Mouse (Mus musculus) skeletal muscle tissue, adult 2 months (tissue): ENCODE results near the gene Cntnap2.

Experiments used
- DNase-seq: peaks from one replicate; pipeline ENCODE4 v3.0.0-alpha.2; 2012; ENCODE audit warnings: low read depth, low spot score

Gene Cntnap2

DNA sequence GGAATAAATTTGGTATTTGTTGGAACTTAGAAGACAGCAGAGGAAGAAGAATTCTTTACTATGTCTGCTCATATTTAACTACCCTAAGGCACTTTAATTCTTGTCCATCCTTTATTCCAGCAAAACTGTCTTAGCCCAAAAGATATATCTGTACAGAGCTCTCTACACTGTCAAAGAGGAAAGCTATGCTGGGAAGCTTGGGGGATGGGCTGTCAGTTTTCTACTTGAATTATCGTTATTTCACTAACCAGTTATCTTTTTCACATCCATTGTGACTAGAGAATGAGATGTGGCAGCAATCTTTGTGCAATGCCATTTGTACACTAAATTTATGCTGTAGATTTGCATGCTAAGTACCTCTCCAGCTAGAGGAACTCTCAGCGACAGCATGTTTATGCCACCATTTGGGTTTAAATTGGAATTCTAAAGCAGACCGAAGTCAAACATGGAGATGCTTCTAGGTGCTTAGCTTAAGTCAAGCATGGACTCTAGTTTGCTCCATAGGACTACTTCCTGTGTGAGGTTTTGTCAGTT lies 268.9 kb downstream of the Cntnap2 start:
- no peak for DNase-seq

DNA sequence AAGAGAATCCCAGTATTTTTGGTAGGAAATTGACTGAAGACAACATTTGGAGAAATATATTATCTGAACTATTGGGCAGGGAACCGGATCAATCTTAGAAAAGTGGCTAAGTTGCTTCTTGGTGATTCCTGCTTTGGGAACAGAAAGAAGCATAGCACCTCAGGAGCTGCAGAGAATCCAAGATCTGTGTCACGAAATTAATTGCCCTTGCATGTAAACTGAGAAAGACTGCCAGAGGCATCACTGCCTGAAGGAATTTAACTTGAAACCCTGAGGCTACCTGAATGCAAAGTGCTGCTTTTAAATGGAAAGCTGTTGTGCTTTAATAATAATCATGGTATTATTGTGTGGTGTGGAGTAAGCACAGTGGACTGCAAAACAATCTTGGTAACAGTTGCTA lies 286.2 kb downstream of the Cntnap2 start:
- DNase-seq = no peak

DNA sequence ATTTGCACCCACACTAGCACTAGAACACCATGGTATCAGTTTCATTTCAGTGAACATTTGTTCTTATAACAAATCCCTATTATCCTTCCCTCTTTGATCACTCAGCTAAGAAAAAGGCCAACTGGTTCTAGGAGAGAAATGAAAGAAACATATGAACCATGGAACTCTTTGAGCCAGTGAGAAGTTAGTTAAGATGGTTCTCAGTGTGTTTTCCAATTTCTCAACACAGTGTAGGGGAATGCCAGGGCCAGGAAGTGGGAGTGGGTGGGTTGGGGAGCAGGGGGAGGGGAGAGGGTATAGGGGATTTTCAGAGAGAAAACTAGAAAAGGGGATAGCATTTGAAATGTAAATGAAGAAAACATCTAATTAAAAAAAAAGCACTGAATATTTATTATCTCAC lies 286.8 kb downstream of the Cntnap2 start:
- DNase-seq = no peak

DNA sequence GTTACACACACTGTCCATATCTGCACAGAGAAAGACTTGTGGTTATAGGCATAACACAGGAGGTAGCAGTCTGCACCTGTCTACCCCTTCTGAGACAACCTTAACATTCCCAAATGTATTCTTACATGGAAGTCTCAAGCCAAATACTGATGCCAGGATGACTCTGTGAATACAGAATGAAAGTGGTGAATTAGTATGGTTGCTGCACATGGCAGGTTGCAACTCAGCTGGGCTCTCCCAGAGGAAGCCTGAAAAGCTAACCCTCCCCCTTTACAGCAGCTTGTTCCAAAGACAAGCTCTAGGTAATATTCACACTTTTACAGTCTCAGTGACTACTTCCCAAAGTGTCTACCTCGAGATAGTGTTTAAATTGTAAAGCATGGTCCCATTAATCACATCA lies 307.3 kb downstream of the Cntnap2 start:
- DNase-seq = no peak

DNA sequence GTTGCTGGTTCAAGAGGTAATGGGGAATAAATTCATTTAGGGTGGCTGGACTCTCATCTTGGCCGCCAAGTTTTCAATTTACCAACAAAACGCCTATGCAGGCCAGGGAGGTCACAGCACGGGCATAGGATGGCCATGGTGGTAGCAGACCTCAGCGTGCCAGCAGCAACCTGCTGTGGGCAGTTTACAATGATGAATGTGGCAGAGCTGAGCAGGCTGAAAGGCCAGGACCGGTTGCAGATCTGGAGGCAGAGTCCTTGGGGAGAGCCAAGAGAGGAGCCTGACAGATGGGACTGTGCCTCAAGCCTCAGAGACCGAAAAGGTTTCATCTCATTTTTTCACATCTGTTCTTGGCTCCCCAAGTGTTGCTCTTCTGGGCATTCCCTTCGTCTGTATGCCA lies 322.0 kb downstream of the Cntnap2 start:
- DNase-seq = no peak

DNA sequence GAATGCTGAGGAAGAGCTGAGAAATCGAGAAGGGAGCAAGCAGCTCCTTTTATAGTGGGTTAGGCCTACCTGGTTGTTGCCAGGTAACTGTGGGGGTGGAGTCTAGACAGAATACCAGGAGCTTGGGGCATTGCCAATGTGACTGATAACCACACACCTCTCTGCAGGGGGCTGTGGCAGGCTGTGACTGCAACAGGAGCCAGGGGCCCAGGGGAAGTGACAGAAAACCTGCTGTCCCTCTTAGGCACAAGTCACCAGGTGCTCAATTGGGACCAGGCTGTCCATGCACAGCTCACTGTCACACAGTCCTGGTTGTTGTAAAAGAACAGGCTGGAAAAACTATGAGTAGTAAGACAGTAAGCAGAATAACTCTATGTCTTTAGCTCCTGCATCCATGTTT lies 329.9 kb downstream of the Cntnap2 start:
- DNase-seq = no peak

DNA sequence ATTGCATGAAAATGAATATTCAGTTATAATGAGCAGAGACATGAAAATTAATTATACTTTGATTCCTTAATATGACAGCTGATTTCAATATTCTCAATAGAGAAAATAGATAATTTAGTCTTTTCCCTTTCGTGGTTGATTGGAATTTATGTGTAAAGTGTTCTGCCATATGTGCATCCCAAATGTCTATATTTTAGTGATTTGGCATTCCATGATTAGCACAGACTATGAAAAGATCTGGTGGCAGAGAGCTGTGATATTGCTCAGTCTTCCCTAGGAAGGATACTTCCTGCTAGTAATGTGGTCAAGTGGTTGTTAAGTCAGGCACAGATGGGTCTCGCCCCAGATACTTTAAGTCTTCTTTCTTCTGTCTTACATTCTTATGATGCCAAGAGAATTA lies 354.5 kb downstream of the Cntnap2 start:
- DNase-seq = no peak

DNA sequence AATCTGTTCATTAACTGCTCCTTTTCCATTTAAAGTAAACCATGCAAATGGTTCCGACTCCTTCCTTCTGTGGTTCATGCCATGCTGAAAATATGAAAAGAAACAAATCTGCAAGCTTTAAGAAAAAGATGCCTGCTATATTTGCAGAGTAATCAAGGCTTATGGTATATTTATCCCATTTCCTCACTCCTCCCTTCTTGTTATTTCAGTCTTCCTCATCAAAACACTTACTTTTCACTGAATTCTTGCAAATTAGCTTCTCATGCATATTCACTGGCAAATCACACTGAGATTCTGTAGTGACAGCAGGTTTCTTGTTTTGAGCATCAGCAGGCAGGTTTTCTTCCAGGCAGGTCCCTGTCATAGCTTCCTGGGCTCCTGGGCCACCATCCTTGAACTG lies 396.3 kb downstream of the Cntnap2 start:
- no peak for DNase-seq

DNA sequence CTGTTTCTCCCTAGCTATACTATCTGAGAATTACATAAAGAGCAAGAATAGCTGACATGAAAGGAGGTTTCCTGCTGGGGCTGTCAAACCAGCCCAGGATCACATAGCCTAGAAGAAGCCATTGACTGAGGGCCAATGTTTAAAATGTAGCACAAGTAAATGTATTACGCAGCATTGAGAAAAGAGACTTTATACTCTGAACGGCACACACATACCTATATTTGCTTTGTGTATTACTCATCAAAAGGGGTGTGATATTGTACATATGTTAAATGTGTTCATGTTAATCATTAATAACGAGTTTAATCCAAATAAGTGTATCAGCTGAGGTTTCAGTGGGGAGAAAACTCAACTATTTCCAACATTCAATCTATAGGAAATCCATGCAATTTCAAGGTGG lies 459.1 kb downstream of the Cntnap2 start:
- no peak for DNase-seq

DNA sequence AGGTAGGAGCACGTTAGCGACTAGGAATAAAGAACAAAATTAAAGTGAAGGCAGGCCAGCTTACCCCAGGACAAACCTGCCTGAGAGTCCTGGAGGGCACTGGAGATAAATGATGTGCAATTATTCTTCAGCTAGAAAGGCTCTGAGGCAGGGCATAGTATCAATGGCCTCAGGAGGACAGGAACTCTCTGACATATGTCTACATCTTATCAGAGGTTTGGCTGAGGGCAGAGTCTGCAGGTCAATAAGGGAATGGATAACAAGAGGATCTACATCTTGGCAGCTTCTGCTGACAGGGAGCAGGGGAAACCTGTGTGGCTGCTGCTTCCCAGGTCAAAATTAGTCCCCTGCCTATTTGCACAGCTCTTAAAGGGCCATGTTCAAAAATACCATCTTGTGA lies 477.8 kb downstream of the Cntnap2 start:
- DNase-seq = no peak

DNA sequence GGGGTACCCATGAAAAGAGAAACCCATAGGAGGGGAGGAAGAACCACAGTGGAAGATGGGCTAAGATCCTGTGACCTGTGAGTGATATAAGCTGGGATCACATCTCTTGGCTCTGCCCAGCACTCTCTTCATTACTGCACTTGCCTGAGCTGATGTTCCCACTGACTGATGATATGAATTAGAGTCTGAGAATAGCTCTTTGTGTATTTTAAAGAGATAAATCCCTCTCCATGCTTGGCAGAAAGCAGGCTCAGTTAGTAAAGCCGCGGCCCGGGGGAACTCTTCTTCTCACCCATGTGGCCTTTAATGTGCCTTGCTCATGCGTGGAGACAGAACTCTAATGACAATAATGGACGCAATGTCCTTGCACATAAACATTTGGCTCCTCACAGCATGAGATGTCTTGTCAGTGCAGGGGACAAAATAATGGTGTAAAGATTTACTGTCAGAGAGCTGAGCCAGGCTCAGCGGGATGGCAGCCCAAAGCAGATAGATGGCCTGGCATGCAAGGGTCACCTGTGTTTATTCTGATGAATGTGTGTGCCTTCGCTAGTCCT lies 485.2 kb downstream of the Cntnap2 start:
- no peak for DNase-seq

DNA sequence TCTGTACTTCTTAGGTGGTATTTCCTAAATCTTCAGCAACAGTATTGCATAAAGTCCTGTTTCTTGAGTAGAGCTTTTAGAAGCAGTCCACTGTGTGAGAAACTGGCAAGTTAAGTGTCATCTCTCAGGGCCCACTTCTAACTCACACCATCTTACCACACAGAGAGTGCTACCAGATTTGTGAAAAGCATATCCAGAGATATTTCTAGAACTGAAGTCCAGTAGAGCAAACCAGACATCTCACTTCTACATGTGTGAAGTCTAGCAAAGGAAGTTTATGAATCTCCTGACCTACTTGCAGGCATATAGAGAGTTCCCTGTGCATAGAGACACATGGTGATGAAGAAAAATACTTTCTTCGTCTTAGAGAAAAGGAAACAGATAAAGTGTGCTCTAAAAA lies 500.6 kb downstream of the Cntnap2 start:
- no peak for DNase-seq

DNA sequence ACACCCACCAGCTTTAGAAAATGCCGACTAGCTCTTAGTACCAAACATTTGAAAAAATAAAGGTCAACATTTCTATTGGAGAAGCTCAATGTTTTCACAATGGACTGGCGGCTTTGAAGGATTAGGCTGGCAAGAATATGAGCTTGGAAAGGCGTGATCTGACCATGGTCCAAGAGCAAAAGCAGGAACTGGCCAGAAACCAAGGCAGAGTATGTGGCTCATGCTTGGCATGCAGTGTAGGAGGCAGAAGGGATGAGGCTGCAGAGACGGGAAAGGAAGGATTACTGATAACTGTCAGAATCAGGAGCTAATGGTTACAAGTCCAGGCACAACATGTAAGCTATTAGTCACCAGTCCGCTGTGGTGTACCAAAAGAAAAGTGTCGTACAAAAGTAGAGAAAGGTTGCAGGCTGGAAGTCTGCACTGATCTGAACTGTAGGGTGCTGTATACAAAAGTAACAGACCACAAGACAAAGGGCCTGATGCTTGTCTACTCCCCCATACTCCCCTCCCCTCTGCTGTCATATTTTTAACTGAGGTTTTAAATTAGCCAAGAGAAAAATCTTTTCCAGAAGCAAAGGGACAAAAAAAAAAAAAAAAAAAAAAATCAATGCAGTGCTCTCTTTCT lies 525.4 kb downstream of the Cntnap2 start:
- peak; percentile 4 for DNase-seq

DNA sequence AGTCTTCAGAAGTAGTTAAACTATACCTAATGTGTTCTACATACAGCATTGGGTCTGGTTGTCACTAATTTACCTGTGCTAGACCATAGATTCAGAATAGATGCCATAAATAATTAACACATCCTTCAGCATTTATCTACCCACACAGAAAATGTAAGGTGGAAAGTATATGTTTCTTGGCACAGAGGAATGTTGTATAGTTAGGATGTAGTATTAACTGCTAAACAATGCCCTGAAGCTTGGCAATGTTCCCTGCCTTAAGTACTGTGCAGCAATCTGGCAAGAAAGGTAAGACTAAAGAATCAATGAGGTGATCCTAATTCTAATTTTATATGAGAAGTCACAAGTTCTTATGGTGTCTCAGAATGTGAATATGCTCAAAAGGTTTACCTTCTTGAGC lies 529.9 kb downstream of the Cntnap2 start:
- DNase-seq = no peak

DNA sequence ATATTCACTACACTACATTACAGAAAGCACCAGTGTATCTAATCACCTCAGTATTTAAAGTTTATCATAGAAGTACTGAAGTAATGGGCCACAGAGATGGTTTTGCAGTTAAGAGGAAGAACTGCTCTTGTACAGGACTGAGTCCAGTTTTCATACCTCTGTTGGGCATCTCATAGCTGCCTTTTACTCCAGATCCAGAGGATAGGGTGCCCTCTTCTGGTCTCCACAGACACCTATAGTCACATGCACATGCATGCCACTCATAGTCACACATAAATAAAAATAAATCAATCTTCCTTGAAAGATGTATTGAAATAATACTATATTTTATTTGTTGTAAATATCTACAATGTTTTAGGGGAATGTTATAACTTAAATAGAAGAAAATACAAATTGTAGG lies 587.9 kb downstream of the Cntnap2 start:
- no peak for DNase-seq

DNA sequence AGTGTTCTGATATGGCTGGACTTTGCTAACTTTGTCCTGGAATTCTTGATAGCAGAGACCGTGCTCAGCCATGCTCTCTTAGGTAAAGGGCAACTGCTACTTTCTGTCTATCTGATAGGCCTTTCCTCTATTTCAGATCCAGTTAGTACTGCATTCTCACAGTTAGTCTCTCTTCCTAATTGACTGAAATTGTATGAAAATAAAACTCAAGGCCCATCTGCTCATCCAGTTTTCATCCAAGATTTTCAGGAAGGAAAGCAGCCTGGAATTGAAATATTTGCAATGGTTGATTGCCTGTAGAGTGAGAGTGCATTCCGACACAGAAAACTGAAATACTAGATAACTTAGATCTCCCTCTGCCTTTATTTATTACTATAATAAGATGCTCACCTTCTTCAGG lies 589.3 kb downstream of the Cntnap2 start:
- no peak for DNase-seq

DNA sequence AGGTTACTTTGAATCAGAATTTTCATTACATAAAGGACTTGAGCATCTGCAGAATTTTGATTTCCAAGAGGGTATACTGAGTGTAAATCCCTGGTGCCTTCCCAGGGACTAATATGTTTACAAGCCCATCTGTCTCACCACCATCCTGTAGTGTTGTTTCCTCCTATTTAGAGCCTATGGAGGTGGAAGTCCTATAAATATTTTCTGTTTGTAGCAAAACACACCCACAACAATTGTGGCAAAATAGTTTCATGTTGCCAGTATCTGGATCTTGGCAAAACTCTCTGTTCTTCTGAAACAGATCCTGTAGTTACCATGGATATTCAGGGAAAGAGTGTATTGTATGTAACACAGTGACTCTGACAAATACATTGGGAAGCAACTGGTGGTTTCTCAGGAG lies 641.1 kb downstream of the Cntnap2 start:
- no peak for DNase-seq

DNA sequence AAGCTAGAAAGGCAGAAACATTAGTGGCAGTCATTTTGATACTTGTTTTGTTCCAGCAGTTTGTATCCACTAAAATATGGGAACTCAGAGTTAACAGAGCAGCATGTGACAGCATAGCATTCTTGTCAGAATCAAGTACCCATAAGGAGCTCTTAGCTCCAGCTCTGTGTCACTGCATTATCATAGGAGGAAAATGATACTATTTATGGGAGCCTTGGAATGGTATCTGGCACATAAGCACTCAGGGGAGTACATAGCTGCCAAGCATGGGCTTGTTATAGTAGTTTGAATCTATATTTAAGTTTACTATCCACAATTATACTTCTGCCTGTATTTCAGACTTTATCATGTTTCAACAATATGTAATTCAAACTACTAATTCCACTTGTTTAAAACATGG lies 732.5 kb downstream of the Cntnap2 start:
- no peak for DNase-seq

DNA sequence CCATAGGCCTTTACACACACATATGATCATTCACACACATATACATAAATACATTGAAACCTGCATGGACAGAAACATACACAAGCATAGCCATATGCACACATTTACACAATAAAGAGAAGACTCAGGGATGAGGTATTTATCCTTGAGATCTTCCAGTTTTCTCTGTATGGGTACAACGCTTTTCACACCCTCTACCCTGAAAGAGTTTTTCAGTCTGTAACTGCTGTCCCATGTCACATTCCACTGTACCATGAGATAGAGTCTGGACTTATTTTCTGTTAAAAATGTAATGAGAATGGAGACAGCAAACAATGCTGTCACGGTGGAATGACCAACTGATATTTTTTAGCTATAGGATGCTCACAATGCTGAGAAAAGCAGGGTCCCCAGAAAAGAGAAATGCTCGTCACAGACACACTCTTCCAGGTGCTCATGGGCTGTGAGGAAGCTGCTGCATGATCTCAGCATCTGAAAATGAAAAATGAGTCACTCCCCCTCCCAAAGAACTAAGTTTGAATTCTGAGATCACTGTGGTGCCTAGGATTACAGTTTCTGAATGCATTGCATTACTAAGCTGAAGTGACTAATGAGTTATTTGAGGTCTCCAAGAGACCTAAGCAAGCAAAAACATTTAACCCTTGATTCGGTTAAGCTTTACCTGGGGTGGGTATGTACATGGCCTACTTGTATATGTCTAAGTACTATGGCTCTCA lies 782.6 kb downstream of the Cntnap2 start:
- DNase-seq = no peak

DNA sequence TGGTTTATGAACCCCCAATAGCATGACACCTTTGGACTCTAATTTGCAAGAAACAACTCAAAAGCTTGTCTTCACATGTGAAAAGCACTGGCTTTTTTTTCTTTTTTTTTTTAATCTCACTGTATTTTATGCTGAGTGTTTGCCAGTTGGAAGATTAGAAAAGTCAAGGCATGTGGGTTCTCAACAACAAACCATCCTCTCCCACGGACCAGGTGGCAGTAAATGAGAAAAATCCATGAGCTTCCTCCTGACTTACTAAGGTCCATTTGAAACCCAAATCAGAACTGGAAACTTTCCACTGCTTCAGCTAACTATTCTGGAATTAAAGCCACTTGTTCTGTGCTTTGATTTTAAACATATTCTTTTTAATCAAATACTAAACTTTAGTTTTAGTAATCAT lies 784.6 kb downstream of the Cntnap2 start:
- DNase-seq = no peak

DNA sequence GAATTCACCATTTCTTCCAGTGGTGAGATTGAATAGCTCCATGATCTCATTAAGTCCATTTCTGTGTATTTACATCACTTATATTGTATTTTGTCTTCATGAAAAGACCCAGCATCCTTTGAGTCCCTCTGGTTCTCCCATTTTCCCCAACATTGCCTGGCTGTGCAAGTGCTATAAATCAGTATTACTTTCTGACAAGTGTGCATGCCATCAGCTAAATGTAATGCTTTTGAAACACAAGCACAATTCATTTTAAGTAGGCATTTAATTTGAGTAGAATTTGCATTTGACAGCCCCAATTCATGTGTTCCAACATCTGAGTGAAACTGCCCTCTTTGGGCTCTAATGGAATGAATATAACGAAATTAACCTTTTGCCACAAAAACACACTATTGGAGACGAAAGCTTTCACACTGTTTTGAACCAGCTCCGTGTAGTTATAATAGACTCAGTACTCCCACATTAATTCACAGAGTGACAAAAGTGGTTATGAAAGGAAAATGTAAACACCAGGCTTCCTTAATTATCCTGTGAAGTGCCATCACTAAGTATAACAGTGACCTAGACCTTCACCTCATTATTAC lies 812.3 kb downstream of the Cntnap2 start:
- no peak for DNase-seq

DNA sequence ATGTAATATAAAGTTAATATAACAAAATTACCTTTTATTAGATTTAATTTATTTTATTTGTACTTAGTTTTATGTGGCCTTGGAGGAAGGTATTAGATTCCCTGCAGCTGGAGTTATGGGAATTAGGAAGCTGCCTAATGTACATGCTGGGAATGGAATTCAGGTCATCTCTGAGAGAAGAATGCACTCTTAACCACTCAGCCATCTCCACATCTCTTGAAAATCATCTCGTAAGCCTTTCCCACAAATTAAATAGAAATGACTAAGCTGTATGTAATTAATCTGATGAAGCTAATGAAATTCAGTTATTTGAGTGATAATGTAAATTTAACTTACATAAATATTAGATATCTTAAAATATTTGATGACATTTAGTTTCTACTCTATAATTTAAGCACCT lies 826.3 kb downstream of the Cntnap2 start:
- no peak for DNase-seq

DNA sequence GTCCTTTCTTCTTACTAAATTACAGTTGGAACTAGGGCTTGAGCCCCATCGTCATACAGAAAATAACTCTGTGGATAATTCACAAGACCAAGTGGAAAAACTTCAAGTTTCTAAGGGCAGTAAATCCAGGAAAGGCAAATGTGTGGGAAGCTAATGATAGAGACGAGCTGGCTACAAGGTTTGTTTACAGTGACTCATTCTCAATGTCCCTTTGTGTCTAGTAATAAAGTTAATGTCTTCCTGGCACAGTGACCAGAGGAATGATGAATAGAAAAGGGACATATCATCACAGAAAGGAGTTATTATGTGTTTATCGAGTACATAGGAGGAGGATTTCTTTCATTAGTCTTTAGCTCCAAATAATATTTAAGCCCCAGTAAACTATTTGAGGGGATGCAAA lies 828.7 kb downstream of the Cntnap2 start:
- DNase-seq = no peak
